Mouse (Mus musculus): ENCODE results near the gene Donson. TPM values are rescaled to one million over a fixed set of nuclear protein-coding genes. Genes with fewer than 3 reads are reported as not detected.

The Donson gene
- 1 to 10 TPM; 2.4 to 3.8 TPM for total RNA-seq (2021)
- long read RNA-seq, experiment 1, partial matches to known transcripts, result 0 of 2 reads
- long read RNA-seq, experiment 1, other reads (novel, unspliced or antisense), result 0 of 2 reads
- long read RNA-seq, experiment 2, partial matches to known transcripts, result 0 of 3 reads
- long read RNA-seq, experiment 2, other reads (novel, unspliced or antisense), result 1 of 3 reads

- DNase-seq, result peak; percentile 97
Measured at GRCm38 (mm10) chr16:91688619-91689334, at the start of gene Donson. TSS of gene Donson (minus strand) at chr16:91688770.

- DNase-seq, result no peak
Measured at GRCm38 (mm10) chr16:91736046-91736816, 47.7 kb upstream of the Donson start.

- DNase-seq, result no peak
Measured at GRCm38 (mm10) chr16:91734771-91735170, 46.2 kb upstream of the Donson start.

- DNase-seq, result no peak
Measured at GRCm38 (mm10) chr16:91732816-91733215, 44.2 kb upstream of the Donson start.

GRCm38 (mm10) chr16:91730446-91730845 lies 41.9 kb upstream of the Donson start:
- peak; percentile 19 for DNase-seq

GRCm38 (mm10) chr16:91729821-91730441 lies 41.4 kb upstream of the Donson start:
- DNase-seq, result peak; percentile 59

- peak; percentile 96 for DNase-seq
Measured at GRCm38 (mm10) chr16:91729066-91729482, 40.5 kb upstream of the Donson start, which contains the start of gene Itsn1. TSS of gene Itsn1 (plus strand) at chr16:91729281.

- DNase-seq, result peak; percentile 95
Measured at GRCm38 (mm10) chr16:91728123-91729065, 39.8 kb upstream of the Donson start, which contains the start of gene Cryzl1. TSS of gene Cryzl1 (minus strand) at chr16:91728975.

- no peak for DNase-seq
Measured at GRCm38 (mm10) chr16:91727433-91727832, 38.9 kb upstream of the Donson start.

- DNase-seq, result peak; percentile 38
Measured at GRCm38 (mm10) chr16:91724247-91724646, 35.7 kb upstream of the Donson start.

GRCm38 (mm10) chr16:91717399-91717798 lies 28.8 kb upstream of the Donson start:
- no peak for DNase-seq

- DNase-seq, result peak; percentile 13
Measured at GRCm38 (mm10) chr16:91716927-91717349, 28.4 kb upstream of the Donson start.

- no peak for DNase-seq
Measured at GRCm38 (mm10) chr16:91710241-91710640, 21.7 kb upstream of the Donson start.

GRCm38 (mm10) chr16:91704603-91705340 lies 16.2 kb upstream of the Donson start:
- DNase-seq, result no peak

- DNase-seq, result no peak
Measured at GRCm38 (mm10) chr16:91702771-91703188, 14.2 kb upstream of the Donson start.

GRCm38 (mm10) chr16:91701908-91702307 lies 13.3 kb upstream of the Donson start:
- DNase-seq, result no peak

- DNase-seq, result no peak
Measured at GRCm38 (mm10) chr16:91698995-91699394, 10.4 kb upstream of the Donson start.

- DNase-seq, result peak; percentile 26
Measured at GRCm38 (mm10) chr16:91695108-91695755, 6.7 kb upstream of the Donson start.

GRCm38 (mm10) chr16:91694455-91695084 lies 6.0 kb upstream of the Donson start:
- peak; percentile 83 for DNase-seq
